Mouse (Mus musculus) limb, embryonic 14.5 days (tissue): Measurements from ENCODE around the gene 2810004N23Rik. TPM values are rescaled to one million over a fixed set of nuclear protein-coding genes. Genes with fewer than 3 reads are reported as not detected.

Experiments used
- ATAC-seq: fragments of 200-750 bp; cut with Nextera tagmentation; 2 replicates; pipeline ENCODE4 v1.8.0; 2017; ENCODE audit warnings: low read depth, moderate number of reproducible peaks, moderate TSS enrichment; ENCODE audit not compliant: low FRiP score
- DNase-seq: peaks from one replicate; pipeline ENCODE4 v3.0.0-alpha.2; 2015; ENCODE audit warnings: low spot score
- H3K27ac ChIP-seq: fragments of 300-500 bp; sonication (generic); replicated peaks from 2 replicates; pipeline ENCODE4 v1.5.1; 2014; ENCODE audit warnings: low read depth, mild to moderate bottlenecking, low read length, moderate library complexity, mixed read lengths
- H3K27me3 ChIP-seq: fragments of 300-500 bp; sonication (generic); 2 replicates; pipeline ENCODE4 v1.6.1; 2014; ENCODE audit warnings: low read length, mixed read lengths; ENCODE audit not compliant: control insufficient read depth, insufficient read depth
- H3K36me3 ChIP-seq: fragments of 300-500 bp; sonication (generic); 2 replicates; pipeline ENCODE4 v1.6.1; 2014; ENCODE audit warnings: mild to moderate bottlenecking, low read length, moderate library complexity, mixed read lengths; ENCODE audit not compliant: control insufficient read depth, insufficient read depth
- H3K4me1 ChIP-seq: fragments of 300-500 bp; sonication (generic); 2 replicates; pipeline ENCODE4 v1.6.1; 2014; ENCODE audit warnings: antibody characterized with exemption, low read length, mixed read lengths; ENCODE audit not compliant: control insufficient read depth, insufficient read depth
- H3K4me2 ChIP-seq: fragments of 300-500 bp; sonication (generic); replicated peaks from 2 replicates; pipeline ENCODE4 v1.6.1; 2014; ENCODE audit warnings: low read depth, mild to moderate bottlenecking, low read length, moderate library complexity; ENCODE audit not compliant: severe bottlenecking
- H3K4me3 ChIP-seq: fragments of 300-500 bp; sonication (generic); replicated peaks from 2 replicates; pipeline ENCODE4 v1.5.1; 2014; ENCODE audit warnings: low read length
- H3K9ac ChIP-seq: fragments of 300-500 bp; sonication (generic); 2 replicates; pipeline ENCODE4 v1.6.1; 2014; ENCODE audit warnings: mild to moderate bottlenecking, low read depth, low read length, moderate library complexity; ENCODE audit not compliant: severe bottlenecking
- H3K9me3 ChIP-seq: fragments of 300-500 bp; sonication (generic); 2 replicates; pipeline ENCODE4 v1.6.1; 2016; ENCODE audit warnings: low read length; ENCODE audit not compliant: control insufficient read depth
- POLR2A ChIP-seq: fragments of 200-500 bp; IDR thresholded peaks from 2 replicates; pipeline ENCODE4 v1.8.0; 2012; ENCODE audit warnings: inconsistent platforms, mild to moderate bottlenecking, moderate library complexity, borderline replicate concordance; ENCODE audit not compliant: insufficient read depth, insufficient read length; ENCODE audit errors: extremely low read depth
- WGBS: fragments of 180-500 bp; shearing (Covaris S2); extraction: QIAGEN DNeasy Blood & Tissue Kit; methylation state at CpG from one replicate; pipeline ENCODE4 v1.1.7; 2014; 5-methylcytosine and 5-hydroxymethylcytosine counted together
- polyA plus RNA-seq, 2 experiments: library from polyadenylated mRNA; depleted of rRNA in 1 of 2; stranded (reverse) in 1 of 2; unstranded in 1 of 2; fragments of >200 nt; fragmentation: Nextera tagmentation in 1 of 2; extraction: Ambion mirVana in 1 of 2; gene quantifications; 2 replicates each; pipeline versions ENCODE4 v1.2.1 to v1.2.3; 2012 to 2014

Gene 2810004N23Rik
- polyA plus RNA-seq, 2 experiments = 30.6 to 35.2 TPM

- Histone ChIP-seq H3K36me3 (peaks cover 76% of the 10 kb centered on the region), H3K9me3 (no peaks in the 10 kb centered on the region), H3K4me3 (no peak overlapping the region), H3K27ac (no peak overlapping the region), H3K4me1 (peaks cover 7% of the 10 kb centered on the region), H3K4me2 (no peak overlapping the region), H3K27me3 (no peaks in the 10 kb centered on the region), H3K9ac (no peak overlapping the region)
- 95% methylated on average over 15 of the region's 15 CpGs for WGBS
- ATAC-seq = no peak
- TF ChIP-seq POLR2A = no peak
- DNase-seq = no peak
These were observed 40.3 kb upstream of the 2810004N23Rik start for GRCm38 (mm10) chr8:124903198-124903597.

GRCm38 (mm10) chr8:124898251-124898905, 35.5 kb upstream of the 2810004N23Rik start:
- H3K4me1 ChIP-seq = peaks cover 13% of the 10 kb centered on the region
- no peaks in the 10 kb centered on the region for H3K27me3 ChIP-seq
- H3K4me2 ChIP-seq = peak overlapping the region; percentile 81
- peaks cover 54% of the 10 kb centered on the region for H3K36me3 ChIP-seq
- H3K27ac ChIP-seq = peak overlapping the region; percentile 43
- H3K9me3 ChIP-seq = no peaks in the 10 kb centered on the region
- peak overlapping the region; percentile 89 for H3K4me3 ChIP-seq
- DNase-seq (no peak), ATAC-seq (no peak)
- no peak for TF ChIP-seq POLR2A
- peak overlapping the region; percentile 77 for H3K9ac ChIP-seq
- 5% methylated on average over 31 of the region's 31 CpGs for WGBS

GRCm38 (mm10) chr8:124897386-124898250, 34.7 kb upstream of the 2810004N23Rik start, which contains the start of the genes Exoc8 and Sprtn:
Exoc8 (minus strand) TSS chr8:124897705.
Sprtn (plus strand) TSS chr8:124897886.
- peak; percentile 90 for ATAC-seq
- peak within 1 kb of the TSS; percentile 77 for H3K9ac ChIP-seq
- peak within 1 kb of the TSS; percentile 68 for H3K27ac ChIP-seq
- H3K9me3 ChIP-seq = no peaks in the 10 kb centered on the region
- H3K27me3 ChIP-seq = no peaks in the 10 kb centered on the region
- H3K4me1 ChIP-seq = peaks cover 16% of the 10 kb centered on the region
- no peak for TF ChIP-seq POLR2A
- peak; percentile 93 for DNase-seq
- peak within 1 kb of the TSS; percentile 89 for H3K4me3 ChIP-seq
- H3K36me3 ChIP-seq = peaks cover 47% of the 10 kb centered on the region
- H3K4me2 ChIP-seq = peak within 1 kb of the TSS; percentile 89
- under 1% methylated on average over 84 of the region's 114 CpGs for WGBS

GRCm38 (mm10) chr8:124896632-124897385, 33.9 kb upstream of the 2810004N23Rik start:
- TF ChIP-seq POLR2A = no peak
- H3K27ac ChIP-seq = peak overlapping the region; percentile 68
- H3K4me1 ChIP-seq = peaks cover 16% of the 10 kb centered on the region
- H3K4me3 ChIP-seq = peak overlapping the region; percentile 89
- WGBS = 1% methylated on average over 39 of the region's 60 CpGs
- no peaks in the 10 kb centered on the region for H3K27me3 ChIP-seq
- DNase-seq = peak; percentile 56
- ATAC-seq = peak; percentile 28; the same call in 1 of the 2 replicates
- H3K9ac ChIP-seq = peak overlapping the region; percentile 77
- peaks cover 42% of the 10 kb centered on the region for H3K36me3 ChIP-seq
- H3K9me3 ChIP-seq = no peaks in the 10 kb centered on the region
- H3K4me2 ChIP-seq = peak overlapping the region; percentile 89

GRCm38 (mm10) chr8:124896010-124896631, 33.2 kb upstream of the 2810004N23Rik start:
- WGBS = 78% methylated on average over 26 of the region's 26 CpGs
- Histone ChIP-seq H3K4me3 (peak overlapping the region; percentile 89), H3K9me3 (no peaks in the 10 kb centered on the region), H3K4me2 (peak overlapping the region; percentile 89), H3K4me1 (peaks cover 16% of the 10 kb centered on the region), H3K36me3 (peaks cover 43% of the 10 kb centered on the region), H3K27me3 (no peaks in the 10 kb centered on the region), H3K27ac (no peak overlapping the region), H3K9ac (peak overlapping the region; percentile 77)
- no peak for TF ChIP-seq POLR2A
- DNase-seq (no peak), ATAC-seq (no peak)
